Mouse (Mus musculus) spleen, postnatal 4 days (tissue): ENCODE measurements at regions not wholly inside any gene's neighbourhood (a gene's known extent, or its start where the extent isn't known, plus 50 kb on each side); places are given as distances from the start of the nearest gene placed in this dataset.

Experiments used
- DNase-seq, 2 experiments: peaks; one replicate each; pipeline ENCODE4 v3.0.0; 2022; ENCODE audit warnings: low spot score in 2 of 2

DNA sequence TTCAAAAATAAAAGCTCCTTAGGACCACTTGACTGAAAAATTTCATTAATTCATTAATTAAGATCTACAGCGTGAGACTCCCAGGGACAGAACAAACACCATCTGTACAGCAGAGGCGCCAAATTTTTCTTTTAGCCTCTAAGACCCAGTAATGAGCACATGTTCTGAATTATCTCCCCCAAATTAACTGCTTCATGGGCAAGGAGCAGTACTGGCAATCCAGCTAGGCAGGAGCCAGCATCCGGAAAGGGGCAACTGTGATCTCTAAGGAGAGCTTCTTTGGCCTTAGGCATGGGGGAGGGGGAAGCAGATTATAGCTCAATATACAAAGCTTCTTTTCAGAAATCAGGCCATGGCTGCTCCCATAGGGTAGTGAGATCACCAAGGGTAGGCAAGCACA, 278.2 kb upstream of the Castor2 start:
- no peak for DNase-seq

- no peak for DNase-seq
These were observed 284.0 kb upstream of the Castor2 start for GRCm38 (mm10) chr5:133815462-133815861.

- no peak for DNase-seq
These were observed 285.1 kb upstream of the Castor2 start for GRCm38 (mm10) chr5:133814436-133814835.

- DNase-seq = no peak
These were observed 287.3 kb upstream of the Castor2 start for GRCm38 (mm10) chr5:133812216-133812615.

DNA sequence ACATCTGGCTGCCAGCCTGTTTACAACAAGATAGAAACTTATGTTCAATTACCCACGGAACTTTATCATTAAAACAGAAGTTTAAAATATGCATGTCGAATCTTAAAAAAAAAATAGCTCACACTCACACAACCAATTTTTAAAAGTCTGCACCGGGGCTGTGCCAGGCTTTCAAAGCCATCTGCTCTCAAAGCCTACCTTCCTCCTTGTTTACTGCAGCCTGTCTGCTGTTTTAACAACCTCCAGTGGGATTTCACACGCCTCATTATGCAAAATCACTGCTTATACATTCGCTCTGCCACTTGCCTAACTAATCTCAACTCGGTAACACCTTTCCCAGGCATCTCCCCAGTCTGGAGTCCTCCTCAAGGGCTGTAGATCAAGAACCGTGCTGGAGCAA, 292.6 kb upstream of the Castor2 start:
- no peak for DNase-seq

DNA sequence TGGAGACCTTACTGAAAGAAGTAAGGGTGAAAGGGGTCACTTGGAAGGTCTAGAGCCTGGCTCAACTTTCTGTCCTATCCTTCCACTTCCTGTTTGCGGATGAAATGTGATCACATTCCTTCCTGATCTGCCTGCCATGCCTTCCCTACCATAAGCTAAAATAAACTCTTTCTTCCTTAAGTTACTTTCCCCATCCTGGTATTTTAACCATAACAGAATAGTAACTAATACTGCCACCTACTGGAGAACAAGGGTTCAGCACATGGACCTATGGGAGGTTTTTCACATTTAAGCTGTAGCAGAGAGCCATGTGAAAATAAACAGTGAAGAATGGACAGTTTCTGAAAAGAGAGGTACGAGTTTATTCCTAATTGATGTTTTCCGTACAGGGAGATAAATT, 297.5 kb upstream of the Castor2 start:
- no peak for DNase-seq

DNA sequence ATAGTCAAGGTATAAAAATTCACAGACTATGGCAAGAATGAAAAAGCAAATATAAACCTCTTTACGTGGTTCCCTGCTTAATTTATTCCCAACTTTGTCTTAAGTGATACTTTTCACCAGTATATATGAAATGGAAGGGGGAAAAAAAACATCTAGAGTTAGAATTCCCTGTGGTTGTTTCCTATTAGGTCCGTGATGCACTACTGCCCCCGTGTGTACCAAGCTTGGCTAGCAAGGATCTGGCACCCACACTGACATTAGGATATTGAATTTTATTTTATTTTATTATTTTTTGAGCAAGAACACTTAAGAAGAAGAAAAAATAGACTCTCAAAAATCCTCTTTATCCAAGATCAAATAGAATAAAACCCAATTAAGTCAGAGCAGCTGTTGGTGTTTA, 303.9 kb upstream of the Castor2 start:
- DNase-seq = no peak

GRCm38 (mm10) chr5:133790726-133791125, 308.8 kb upstream of the Castor2 start:
- DNase-seq = no peak

DNA sequence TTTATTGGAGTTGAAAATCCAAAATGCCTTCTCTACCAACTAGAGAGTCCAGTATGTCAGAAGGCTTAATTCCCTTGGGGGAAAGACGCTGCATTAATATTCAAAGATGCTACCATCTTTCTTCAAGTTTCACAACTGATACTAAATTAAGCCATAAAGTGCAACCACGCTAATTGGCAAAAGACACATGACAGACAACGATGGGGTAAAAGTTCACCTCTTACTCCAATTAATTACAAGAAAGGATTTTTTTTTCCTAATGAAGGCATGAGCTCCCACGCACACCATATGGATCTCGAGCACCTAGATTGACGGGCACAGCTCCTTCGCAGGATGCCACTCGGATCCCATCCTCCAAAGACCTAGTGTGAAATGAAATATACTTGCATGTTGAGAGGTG, 311.5 kb upstream of the Castor2 start:
- no peak for DNase-seq

- DNase-seq = no peak
These were observed 312.0 kb upstream of the Castor2 start for GRCm38 (mm10) chr5:133787491-133787890.

DNA sequence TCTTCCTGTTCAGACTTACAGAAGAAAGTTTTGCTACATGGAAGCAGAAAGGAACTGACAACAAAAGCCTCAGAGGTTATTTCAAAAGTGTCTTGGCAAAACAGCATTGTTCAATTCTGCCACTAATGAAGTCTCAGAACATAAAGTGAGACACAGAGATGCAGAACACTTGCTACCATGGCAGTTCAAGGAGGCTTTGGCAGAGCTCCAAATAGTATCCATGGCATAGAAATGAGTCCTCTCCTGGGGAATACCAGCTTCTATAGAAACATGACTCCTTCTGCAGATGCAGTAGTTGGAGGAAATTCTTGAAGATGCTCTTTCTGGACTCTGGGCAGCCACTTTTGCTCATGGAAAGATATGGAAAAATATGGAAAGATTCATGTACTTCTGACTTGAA, 322.9 kb upstream of the Castor2 start:
- DNase-seq = no peak

DNA sequence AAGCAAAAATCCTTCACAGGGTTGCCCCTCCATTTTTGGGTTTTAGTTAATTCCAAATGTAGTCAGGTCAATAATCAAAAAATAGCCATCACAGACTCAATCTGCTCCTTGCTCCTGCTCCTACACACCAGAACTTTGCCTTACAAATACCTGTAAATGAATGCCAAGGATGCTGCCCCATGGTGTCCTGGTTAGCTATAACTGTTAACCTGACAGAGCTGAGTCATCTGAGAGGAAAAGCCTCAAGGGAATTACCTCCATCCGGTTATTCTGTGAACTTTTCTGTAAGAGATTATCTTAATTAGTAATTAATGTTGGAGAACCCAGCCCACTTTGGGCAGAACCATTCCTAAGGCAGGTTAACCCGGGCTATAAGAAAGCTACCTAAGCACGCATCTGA, 325.4 kb upstream of the Castor2 start:
- DNase-seq = no peak

DNA sequence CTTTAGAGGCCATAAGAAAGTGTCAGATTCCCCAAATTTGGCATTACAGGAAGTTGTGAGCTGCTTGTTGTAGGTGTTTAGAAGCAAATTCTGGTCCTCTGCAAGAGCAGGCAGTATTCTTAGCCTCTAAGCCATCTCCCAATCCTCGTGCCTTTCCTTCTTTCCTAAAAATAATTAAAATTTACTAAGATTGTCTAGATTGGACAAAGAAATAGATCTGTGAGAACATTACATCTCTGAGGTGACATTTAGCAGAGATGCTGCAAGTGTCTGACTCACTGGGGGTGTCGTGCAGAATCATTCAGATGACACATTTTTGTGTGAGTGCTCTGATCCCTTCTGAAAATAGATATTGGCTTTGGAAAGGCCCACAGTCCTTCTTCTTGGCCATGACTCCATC, 330.7 kb upstream of the Castor2 start:
- no peak for DNase-seq

DNA sequence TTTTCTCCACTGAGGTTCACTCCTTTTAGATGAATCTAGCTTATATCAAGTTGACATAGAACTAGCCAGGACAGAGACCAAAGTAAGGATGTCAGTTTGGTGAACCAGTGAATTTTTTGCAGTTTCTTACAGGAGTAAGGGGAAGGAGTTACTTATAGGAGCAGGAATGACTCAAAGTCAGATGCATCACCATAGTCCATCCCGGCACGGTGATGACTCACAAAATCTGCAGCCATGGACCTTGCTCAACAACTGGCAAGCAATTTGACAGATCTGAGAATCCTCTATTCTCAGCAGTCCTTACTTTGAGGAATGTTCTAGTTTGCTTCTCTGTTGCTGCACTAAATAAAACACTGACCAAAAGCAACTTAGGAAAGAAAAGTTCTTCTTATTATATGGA, 341.7 kb upstream of the Castor2 start:
- DNase-seq = no peak

- no peak for DNase-seq
These were observed 345.3 kb upstream of the Castor2 start for GRCm38 (mm10) chr5:133754180-133754579.

- DNase-seq = no peak
These were observed 345.9 kb upstream of the Castor2 start for GRCm38 (mm10) chr5:133753461-133754160.

- no peak for DNase-seq
These were observed 352.6 kb upstream of the Castor2 start for GRCm38 (mm10) chr5:133746960-133747359.

DNA sequence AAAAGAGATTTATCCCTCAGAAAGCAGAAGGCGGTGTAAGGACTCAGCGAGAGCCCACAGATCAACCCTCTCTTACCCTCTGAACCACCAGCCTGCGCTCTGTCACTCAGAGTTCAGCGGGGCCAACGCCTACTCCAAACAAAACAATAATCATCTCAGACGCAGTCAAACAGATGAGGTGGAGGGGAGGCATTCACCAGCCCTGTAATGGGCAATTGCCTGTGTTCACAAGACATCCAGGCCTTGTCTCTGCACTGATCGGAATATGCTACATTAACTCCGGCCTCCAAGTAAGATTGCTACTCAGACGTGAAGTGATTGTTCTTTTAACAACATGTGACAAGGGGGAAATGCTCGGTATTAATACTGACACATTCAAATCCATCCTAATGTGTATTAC, 353.1 kb upstream of the Castor2 start:
- DNase-seq = no peak

DNA sequence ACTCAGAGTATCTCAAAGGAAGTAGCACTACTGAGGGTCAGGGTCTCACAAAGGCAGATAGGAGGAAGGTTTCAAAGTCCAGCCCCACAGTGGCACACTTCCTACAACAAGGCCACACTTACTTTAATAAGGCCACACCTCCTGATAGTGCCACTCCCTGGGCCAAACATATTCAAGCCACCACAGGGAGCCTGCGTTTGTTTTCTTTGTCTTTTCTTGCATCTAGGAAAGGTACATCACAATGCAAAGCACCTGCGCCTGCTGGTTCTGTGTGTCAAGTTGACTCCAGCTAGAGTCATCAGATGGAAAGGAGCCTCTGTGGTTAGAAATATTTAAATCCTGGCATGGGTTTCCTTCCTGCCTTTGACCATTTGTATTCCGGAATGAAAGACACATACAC, 355.4 kb upstream of the Castor2 start:
- no peak for DNase-seq

GRCm38 (mm10) chr5:133743606-133744005, 355.9 kb upstream of the Castor2 start:
- DNase-seq = no peak

DNA sequence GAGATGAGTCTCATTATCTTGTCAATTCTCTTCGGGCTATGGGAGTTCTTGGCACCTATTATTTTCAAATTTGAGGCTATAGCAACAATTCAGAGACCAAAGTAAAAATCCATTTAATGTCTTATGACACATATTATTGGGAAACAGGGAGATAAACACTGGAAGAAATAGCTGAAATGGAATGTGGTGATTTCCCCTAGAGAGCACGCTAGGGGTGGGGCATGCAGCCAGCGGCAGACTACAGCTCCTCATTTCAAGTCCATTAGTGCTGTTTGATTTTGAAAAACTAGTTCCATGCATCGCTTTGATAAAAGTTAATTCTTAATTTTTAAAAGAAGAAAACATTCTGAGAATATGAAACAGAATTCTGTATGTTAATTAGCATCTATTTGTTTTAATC, 367.6 kb upstream of the Castor2 start:
- no peak for DNase-seq

DNA sequence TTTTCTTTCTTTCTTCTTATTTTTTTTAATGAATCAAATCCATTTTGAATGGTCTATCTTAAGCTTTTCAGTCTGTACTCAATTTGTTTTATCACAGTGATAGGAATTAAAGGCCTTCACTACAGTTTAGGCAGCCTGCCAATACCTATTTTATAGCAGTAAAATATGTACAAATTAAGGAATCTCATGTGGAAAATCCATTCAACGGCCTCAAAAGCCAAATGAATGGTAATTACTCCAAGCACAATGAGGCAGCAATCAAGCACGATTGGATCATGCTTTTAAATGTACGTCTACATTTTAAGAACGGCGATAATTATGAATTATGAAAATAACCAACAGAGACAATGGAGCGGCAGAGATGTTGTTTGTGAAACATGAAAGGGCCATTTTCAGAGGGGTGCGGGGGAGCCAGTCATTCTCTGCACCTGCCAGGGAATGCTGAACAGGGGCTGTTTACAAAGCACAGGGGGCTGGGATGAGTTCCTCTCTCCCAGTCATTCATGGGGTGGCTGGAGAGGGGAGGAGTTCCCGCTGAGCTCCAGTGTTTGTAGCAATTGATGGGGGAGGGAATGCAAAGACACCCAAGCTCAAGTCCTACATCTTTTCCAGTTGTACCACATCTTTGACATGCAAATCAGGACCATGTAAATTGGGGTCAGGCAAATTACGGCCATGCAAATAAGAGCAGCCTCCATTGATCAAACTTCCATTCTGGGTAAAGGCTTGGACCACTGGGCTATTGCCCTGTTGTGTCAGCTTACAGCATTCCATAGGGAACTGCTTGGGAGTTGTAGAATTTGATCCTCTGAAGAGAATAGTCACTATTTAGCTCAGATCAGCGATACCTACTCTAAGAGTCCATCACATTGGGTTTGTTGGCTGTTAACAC, 381.1 kb upstream of the Castor2 start:
- no peak for DNase-seq

DNA sequence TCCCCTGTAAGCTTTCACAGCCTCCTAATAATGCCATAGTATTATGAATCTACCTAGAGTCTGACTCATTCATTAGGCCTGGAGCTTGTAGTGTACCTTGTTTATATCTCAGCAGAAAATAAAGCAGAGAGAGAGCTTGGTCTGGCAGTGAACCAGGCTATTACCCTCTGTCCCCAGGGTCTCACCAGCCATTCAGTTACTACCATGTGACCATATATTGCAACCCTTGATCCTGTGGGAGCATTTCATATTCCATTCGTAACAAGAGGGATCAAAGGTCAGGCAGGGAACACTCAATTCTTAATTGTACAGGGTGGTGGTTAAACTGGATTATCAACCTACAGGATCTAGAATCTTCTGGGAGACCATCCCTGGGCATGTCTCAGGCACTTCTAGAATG, 383.7 kb upstream of the Castor2 start:
- DNase-seq = no peak
